In the genomic region with DNA sequence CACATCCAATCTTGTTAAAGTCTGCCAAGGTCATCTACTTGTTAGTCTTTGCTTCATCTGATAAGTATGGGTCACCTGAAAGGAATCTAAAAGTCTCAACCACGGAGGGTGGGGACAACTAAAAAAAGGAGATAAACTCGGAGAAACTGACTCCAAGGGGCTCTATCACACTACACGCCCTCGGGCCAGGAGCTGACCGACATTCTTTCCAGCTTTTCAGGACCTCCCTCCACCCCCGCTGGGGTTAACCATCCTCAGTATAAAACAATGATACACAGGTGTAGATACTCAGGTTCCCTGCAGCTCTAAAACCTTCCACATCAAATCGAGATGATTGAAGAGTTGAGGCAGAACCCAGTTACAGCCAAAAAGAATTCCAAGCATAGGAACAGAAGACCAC, we compare ENCODE assay signal across 24 mouse cellular contexts. TPM values are rescaled to one million over a fixed set of nuclear protein-coding genes. Genes with fewer than 3 reads are reported as not detected.
"Had no signal": no experiment of that assay in that cellular context is flagged by ENCODE, and none has a peak within 500 bp of the region (broad histone marks: within the 10 kb centered on the region; RNA-seq: fewer than 3 reads in every experiment).

No protein-coding gene starts in this region.

- H3K4me3 ChIP-seq: intestine, embryonic 15.5 days; limb, embryonic 10.5 days; limb, embryonic 13.5 days; liver, embryonic 12.5 days; liver, embryonic 15.5 days; lung, embryonic 15.5 days; megakaryocyte, embryonic 14.5 days; midbrain, embryonic 10.5 days; midbrain, embryonic 13.5 days; myocyte; neural tube, embryonic 13.5 days had no signal

- H3K27ac ChIP-seq: intestine, embryonic 15.5 days; limb, embryonic 10.5 days; limb, embryonic 13.5 days; liver, embryonic 12.5 days; liver, embryonic 15.5 days; lung, embryonic 15.5 days; midbrain, embryonic 10.5 days; midbrain, embryonic 13.5 days; neural tube, embryonic 13.5 days had no signal

- DNase-seq: kidney, adult 11 months; kidney, adult 9 months; kidney, postnatal 14 days; liver; lung, adult 18-20 months; lung, postnatal 10 days; lung, postnatal 36 days; thymus, adult 18-20 months; thymus, postnatal 4 days had no signal

- ATAC-seq: intestine, embryonic 15.5 days; liver, embryonic 12.5 days; midbrain, embryonic 13.5 days; midbrain, embryonic 16.5 days had no signal

- H3K9ac ChIP-seq: intestine, embryonic 15.5 days; limb, embryonic 13.5 days; liver, embryonic 12.5 days; liver, embryonic 15.5 days; lung, embryonic 15.5 days; midbrain, embryonic 13.5 days; neural tube, embryonic 13.5 days had no signal

- H3K4me2 ChIP-seq: intestine, embryonic 15.5 days; limb, embryonic 13.5 days; liver, embryonic 12.5 days; liver, embryonic 15.5 days; lung, embryonic 15.5 days; neural tube, embryonic 13.5 days had no signal

- H3K9me3 ChIP-seq: intestine, embryonic 15.5 days; limb, embryonic 10.5 days; limb, embryonic 13.5 days; liver, embryonic 12.5 days; liver, embryonic 15.5 days; lung, embryonic 15.5 days; megakaryocyte, embryonic 14.5 days; midbrain, embryonic 10.5 days; midbrain, embryonic 13.5 days; neural tube, embryonic 13.5 days had no signal

- H3K36me3 ChIP-seq: intestine, embryonic 15.5 days; limb, embryonic 10.5 days; limb, embryonic 13.5 days; liver, embryonic 12.5 days; liver, embryonic 15.5 days; lung, embryonic 15.5 days; midbrain, embryonic 10.5 days; midbrain, embryonic 13.5 days; neural tube, embryonic 13.5 days had no signal

RNA-seq across cellular contexts. Expression of a gene that starts 3.0 kb away (rescaled TPM):
- total RNA-seq: monocyte, adult 5-6 weeks; neutrophil, adult 5-6 weeks had no signal
- polyA plus RNA-seq: small intestine, adult 2 months had no signal
